Mouse (Mus musculus): Measurements from ENCODE around the gene Gm9918. TPM values are rescaled to one million over a fixed set of nuclear protein-coding genes. Genes with fewer than 3 reads are reported as not detected.

The Gm9918 gene
- polyA plus RNA-seq, 1 experiment from 2014 or later = not detected

DNA sequence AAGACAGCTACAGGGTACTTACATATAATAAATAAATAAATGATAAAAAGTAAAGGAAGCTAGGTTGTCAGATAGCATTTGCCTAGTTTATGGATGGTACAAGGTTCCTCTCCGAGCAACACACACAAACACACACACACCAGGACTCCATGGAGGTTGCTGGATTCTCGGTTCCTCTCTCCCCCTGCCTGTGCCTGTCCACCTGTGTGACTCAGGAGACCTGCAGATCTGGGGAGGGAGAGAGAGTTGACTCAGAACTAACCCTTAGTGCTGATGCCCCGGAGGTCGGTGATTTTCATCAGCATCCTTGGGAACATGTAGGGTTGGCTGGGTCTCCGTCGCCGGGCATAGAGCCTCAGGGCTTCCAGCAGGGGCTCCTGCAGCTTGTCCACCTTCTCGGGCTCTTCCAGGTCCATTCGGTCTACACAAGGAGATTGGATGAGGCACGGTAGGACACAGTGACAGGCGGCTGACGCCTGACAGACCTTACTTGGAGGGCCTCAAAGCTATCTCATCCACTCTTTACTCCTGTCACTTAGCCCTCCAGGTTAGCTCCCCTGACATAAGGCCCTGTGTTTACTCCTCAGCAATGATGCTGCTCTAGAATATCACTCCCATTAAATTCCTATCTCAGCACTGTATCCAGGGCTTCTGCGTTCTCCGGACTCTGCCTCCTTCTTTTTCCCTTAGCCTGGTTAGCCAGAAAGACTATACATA, 31.7 kb upstream of the Gm9918 start:
- 71% methylated on average over 14 of the region's 14 CpGs for WGBS (ENCODE audit: insufficient replicate concordance)
- Histone ChIP-seq H3K27me3 (replicated peaks) (peaks cover 59% of the 10 kb centered on the region), H3K4me1 (peaks cover 39% of the 10 kb centered on the region), H3K9ac (no peak overlapping the region), H3K4me3 (no peak overlapping the region), H3K27ac (no peak overlapping the region), H3K36me3 (peaks cover 6% of the 10 kb centered on the region), H3K4me2 (no peak overlapping the region), H3K9me3 (replicated peaks) (no peaks in the 10 kb centered on the region)
- ATAC-seq = no peak

DNA sequence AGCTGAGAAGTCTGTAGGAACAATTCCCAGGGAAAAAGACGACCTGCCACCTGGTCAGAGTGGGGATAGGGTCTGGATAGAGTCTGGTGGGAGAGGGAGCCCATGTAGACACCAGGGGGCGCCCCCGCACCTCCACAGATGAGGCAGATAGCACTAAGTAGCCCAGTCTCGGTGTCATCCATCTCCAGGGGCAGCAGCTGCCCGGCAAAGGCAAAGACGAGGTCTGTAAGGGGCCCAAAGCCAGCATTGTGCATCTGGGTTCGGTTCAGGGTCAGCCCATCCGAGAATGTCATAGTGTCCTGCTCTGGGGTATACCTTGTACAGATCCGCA, 31.1 kb upstream of the Gm9918 start:
- Histone ChIP-seq H3K27me3 (replicated peaks) (peaks cover 64% of the 10 kb centered on the region), H3K4me1 (peaks cover 39% of the 10 kb centered on the region)
- 9% methylated on average over 9 of the region's 9 CpGs for WGBS (ENCODE audit: insufficient replicate concordance)

DNA sequence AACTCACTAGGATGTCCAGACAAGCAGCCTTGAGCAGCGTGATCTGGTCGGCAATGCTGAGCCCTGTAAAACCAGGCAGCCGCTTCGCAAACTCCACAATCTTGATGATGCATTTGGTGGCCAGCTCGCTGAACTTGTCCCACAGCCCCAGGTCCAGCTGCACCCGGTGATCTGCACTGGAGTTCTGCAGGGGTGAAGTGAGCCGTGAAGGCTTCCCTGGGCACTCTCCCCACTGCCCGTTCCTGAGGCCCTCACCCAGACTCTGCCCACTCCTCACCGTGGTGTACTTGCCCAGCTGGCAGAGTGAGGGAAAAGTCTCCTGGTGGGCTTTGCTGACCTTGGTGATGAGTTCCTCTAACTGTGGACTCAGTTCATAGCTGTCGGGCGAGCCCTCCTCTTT, 30.5 kb upstream of the Gm9918 start:
- Histone ChIP-seq H3K4me3 (no peak overlapping the region), H3K9ac (no peak overlapping the region), H3K4me2 (no peak overlapping the region), H3K4me1 (peaks cover 37% of the 10 kb centered on the region), H3K27ac (no peak overlapping the region), H3K36me3 (peaks cover 6% of the 10 kb centered on the region), H3K9me3 (replicated peaks) (no peaks in the 10 kb centered on the region), H3K27me3 (replicated peaks) (peaks cover 71% of the 10 kb centered on the region)
- WGBS (ENCODE audit: insufficient replicate concordance) = 56% methylated on average over 11 of the region's 11 CpGs
- no peak for ATAC-seq

More for the DNA sequence above, 31.1 kb upstream of the Gm9918 start:
- no peaks in the 10 kb centered on the region for H3K9me3 ChIP-seq (replicated peaks)
- peak; percentile 45; the same call in 1 of the 2 replicates for ATAC-seq
- no peak overlapping the region for H3K4me2 ChIP-seq
- peaks cover 6% of the 10 kb centered on the region for H3K36me3 ChIP-seq
- no peak overlapping the region for H3K4me3 ChIP-seq
- no peak overlapping the region for H3K27ac ChIP-seq
- no peak overlapping the region for H3K9ac ChIP-seq

DNA sequence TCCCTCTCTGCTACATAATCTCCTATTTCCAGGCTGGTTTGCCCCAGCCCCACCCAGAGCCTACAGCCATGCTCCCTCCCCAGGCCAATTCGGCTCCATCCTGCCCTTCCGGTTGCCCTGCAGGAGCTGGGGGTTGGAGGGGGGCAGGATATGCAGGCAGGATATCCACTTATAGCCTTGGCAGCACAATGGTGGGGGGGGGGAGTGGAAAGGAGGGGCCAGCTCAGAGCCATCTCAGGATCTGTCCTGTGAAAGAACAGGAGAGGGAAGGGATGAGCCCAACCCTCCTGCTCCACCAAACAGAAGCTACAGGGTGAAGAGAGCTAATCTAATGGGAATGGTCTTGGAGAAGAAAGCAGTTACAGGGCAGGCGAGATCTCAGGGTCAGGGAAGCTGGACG, 29.8 kb upstream of the Gm9918 start:
- Histone ChIP-seq H3K4me3 (no peak overlapping the region), H3K4me2 (no peak overlapping the region), H3K9me3 (replicated peaks) (no peaks in the 10 kb centered on the region), H3K27ac (no peak overlapping the region), H3K9ac (no peak overlapping the region), H3K36me3 (peaks cover 6% of the 10 kb centered on the region), H3K4me1 (peaks cover 37% of the 10 kb centered on the region), H3K27me3 (replicated peaks) (peaks cover 73% of the 10 kb centered on the region)
- 0 out of 2 replicates have a peak, but pooled peaks have one; percentile 4 for ATAC-seq
- WGBS (ENCODE audit: insufficient replicate concordance) = 48% methylated on average over 4 of the region's 4 CpGs

DNA sequence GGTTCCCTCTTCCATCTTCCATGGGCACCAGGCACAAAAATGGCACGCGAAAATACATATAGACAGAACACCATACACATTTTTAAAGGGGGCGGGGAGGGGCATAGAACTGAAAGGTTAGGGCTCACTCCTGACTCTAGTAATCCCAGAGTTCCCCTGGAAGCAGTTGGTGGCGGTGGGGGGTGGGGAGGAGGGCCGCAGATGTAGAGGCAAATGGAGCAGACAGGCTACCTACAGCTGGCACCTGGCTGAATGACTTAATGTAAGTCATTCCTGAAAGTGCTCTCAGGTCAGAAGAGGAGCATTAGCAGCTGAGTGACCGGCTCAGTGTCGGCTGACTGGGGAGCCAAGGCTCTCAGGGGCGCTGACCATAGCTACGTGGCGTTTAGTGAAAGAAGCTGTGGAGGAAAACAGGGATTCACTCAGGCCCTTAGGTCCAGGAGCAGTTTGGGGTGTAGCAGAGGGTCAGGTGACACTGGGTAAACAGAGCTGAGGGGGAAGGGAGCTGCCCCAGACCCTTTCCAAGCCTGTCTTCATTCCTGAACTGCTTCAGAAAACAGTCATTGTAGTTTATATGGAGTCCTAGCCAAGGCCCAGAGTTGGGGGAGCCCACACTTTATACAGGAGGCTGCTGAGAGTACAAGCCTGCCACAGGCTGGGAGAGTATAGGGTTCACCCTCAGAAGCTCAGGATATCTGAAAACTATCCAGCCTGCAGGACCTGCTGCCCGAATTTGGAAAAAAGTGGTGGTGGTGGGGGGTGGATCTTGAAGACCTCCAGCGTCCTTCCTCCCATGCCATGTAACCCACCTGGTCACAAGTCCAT, 27.7 kb upstream of the Gm9918 start:
- Histone ChIP-seq H3K4me1 (peaks cover 50% of the 10 kb centered on the region), H3K27me3 (replicated peaks) (peaks cover 87% of the 10 kb centered on the region), H3K4me3 (no peak overlapping the region), H3K36me3 (peaks cover 6% of the 10 kb centered on the region), H3K9ac (no peak overlapping the region), H3K4me2 (no peak overlapping the region), H3K27ac (no peak overlapping the region), H3K9me3 (replicated peaks) (no peaks in the 10 kb centered on the region)
- ATAC-seq = no peak
- WGBS (ENCODE audit: insufficient replicate concordance) = 44% methylated on average over 12 of the region's 12 CpGs

DNA sequence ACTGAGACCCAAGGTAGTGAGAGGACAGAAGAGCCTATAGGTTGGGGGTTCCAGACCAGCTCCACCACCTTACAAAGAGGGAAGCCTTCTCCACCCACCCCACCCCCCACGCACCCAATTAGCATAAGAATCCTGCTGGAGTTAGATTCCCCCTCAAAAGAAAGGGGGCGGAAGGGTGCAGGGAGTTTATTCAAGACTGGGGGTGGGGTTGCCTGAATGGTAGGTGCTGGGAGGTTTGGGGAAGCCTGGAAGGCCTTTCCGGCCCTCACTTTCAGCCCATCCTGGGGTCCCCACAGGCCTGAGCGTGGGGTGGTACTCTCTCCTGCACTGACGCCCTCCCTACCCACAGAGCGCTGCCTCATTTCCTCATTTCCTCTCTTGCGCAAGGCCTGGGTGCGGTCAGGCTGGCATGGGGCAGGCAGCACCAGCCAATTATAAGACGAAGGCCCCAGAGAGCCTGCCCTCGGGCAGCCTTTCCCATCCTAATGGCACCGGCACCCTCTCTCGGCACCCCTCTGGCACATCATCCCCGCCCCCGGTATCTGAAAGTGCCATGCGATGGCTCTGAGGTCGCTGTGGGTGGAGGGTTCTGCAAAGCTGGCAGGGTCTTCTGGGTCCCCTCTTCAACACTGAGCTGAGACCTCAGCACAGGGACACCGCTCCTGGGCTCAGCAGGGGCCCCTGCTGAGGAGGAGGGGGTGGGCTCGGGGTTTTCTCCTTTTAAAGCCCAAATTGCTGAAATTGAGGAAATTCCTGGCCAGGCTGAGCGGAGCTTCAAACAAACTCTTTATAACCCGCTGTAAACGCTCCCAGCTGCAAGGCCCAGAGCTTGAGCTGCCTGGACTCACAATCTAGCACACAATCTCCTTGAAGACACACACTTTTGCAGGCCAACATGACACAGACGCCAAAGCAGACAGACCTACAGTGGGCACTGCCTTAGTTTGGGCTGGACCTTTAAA, 26.9 kb upstream of the Gm9918 start:
- 12% methylated on average over 22 of the region's 22 CpGs for WGBS (ENCODE audit: insufficient replicate concordance)
- H3K27ac ChIP-seq = peak overlapping the region; percentile 20
- no peak overlapping the region for H3K9ac ChIP-seq

DNA sequence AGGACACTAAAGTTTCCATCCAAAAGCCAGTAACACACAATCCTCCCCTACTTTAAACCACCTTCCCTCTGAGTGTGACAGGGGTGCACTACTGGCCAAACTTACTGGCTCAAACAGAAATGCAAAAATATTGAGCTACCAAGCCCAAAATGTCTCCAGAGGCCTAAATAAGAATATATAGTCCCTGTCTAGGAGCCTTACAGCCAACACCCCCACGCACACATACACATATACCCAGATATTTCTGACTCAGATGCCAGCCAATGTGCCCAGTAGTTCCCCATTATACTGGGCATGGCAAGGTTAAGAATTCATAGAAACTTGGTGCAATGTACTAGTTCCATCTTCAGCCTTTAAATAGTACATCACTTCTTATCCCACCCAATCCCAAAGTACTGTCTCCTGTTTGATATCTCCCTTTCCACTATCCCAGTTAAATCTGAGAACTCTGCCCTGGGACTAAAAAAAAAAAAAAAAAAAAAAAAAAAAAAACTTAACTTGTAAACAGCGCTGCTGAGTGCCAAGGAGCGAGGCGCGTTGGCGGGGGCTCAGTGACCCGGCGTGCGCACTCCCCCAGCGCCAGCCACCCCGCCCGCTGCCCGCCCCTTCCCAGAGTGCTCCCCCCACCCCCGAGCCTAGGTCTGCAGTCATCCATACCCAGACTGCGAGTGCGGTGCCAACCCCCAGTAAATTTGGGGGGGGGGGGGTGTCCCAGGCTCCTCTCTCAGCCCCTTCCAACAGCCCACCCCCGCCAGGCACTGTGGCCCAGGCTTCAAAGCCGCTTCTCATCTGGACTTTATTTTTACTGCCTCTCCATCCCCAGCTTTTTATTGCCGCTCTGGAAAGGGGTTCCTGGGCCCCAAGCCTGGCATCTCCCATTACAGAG, 25.8 kb upstream of the Gm9918 start:
- H3K9me3 ChIP-seq (replicated peaks) = no peaks in the 10 kb centered on the region
- ATAC-seq = no peak
- H3K4me1 ChIP-seq = peaks cover 68% of the 10 kb centered on the region
- peak overlapping the region; percentile 91 for H3K4me2 ChIP-seq
- H3K9ac ChIP-seq = peak overlapping the region; percentile 32; the same call in 1 of the 2 replicates
- peak overlapping the region; percentile 59 for H3K4me3 ChIP-seq
- peak overlapping the region; percentile 20; the same call in 1 of the 2 replicates for H3K27ac ChIP-seq
- no peaks in the 10 kb centered on the region for H3K36me3 ChIP-seq
- peaks cover 98% of the 10 kb centered on the region for H3K27me3 ChIP-seq (replicated peaks)
- 31% methylated on average over 19 of the region's 19 CpGs for WGBS (ENCODE audit: insufficient replicate concordance)

More for the DNA sequence above, 26.9 kb upstream of the Gm9918 start:
- ATAC-seq = 0 out of 2 replicates have a peak, but pooled peaks have one; percentile 11
- peak overlapping the region; percentile 46 for H3K4me2 ChIP-seq
- H3K9me3 ChIP-seq (replicated peaks) = no peaks in the 10 kb centered on the region
- peaks cover 59% of the 10 kb centered on the region for H3K4me1 ChIP-seq
- H3K27me3 ChIP-seq (replicated peaks) = peaks cover 96% of the 10 kb centered on the region
- peak overlapping the region; percentile 6; the same call in 1 of the 2 replicates for H3K4me3 ChIP-seq
- peaks cover 5% of the 10 kb centered on the region for H3K36me3 ChIP-seq

DNA sequence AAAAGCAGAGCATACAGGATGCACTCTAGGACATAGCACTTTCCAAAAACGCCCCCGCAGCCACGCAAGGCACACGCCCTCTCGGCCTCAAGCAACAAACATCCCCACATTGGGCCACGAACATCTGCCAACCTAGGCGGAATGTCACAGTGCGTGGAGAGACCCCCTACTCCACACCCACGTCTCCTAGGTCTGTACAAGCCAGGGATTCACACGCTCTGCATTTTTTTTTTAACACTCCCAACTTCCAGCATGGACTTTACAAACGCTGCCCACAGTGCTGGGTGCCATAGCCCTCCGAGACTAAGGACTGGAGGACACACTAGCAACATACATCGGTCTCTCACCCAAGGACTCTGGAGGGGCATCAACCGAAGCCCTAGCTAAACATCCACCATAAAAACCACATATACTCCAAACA, 24.9 kb upstream of the Gm9918 start:
- peak overlapping the region; percentile 91 for H3K4me2 ChIP-seq
- WGBS (ENCODE audit: insufficient replicate concordance) = 16% methylated on average over 14 of the region's 14 CpGs
- ATAC-seq = no peak
- peaks cover 70% of the 10 kb centered on the region for H3K4me1 ChIP-seq
- H3K9ac ChIP-seq = peak overlapping the region; percentile 23; the same call in 1 of the 2 replicates
- H3K4me3 ChIP-seq = peak overlapping the region; percentile 59
- no peaks in the 10 kb centered on the region for H3K36me3 ChIP-seq
- peaks cover 100% of the 10 kb centered on the region for H3K27me3 ChIP-seq (replicated peaks)
- peak overlapping the region; percentile 75; the same call in 1 of the 2 replicates for H3K27ac ChIP-seq
- H3K9me3 ChIP-seq (replicated peaks) = no peaks in the 10 kb centered on the region

DNA sequence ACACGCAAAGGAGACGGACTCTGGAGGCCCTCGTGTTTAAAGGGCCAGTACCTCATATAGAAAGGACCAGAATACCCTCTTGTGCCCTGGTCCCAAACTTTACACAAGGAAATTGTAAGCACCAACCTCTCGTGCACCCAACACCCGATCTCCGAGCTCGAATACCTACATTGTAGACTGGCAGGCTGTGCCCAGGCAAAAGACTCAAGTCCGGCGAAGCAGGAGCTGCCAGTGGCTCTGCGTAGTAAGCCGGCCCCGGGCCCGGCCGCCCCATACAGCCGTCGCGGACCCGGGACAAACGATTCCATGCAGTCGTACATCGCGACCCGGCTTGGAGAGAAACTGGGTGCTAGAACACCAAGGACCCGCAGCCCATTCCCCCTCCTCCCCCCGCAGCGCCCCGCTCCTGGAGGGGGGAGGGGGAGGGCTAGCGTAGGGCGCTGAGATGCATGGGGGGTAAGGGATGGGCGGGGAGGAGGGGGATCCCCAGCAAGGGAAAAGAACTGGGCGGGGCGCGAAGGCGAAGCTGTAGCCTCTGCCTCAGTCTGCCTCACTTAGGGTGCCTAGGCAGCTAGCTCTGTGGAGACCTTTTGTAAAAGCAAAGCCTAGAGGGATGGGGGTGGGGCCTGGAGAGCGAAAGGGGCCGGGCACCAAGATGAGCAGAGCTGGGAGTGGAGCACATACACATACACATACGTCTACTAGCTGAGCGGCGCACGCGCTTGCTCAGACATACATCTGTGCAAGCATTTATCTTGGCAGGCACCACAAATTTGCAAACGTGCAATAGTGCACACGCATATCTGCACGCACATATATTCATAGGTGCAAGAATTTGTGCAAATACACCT, 24.2 kb upstream of the Gm9918 start:
- Histone ChIP-seq H3K27me3 (replicated peaks) (peaks cover 100% of the 10 kb centered on the region), H3K9me3 (replicated peaks) (no peaks in the 10 kb centered on the region), H3K27ac (peak overlapping the region; percentile 75), H3K36me3 (no peaks in the 10 kb centered on the region), H3K4me2 (peak overlapping the region; percentile 91), H3K4me3 (peak overlapping the region; percentile 59), H3K4me1 (peaks cover 70% of the 10 kb centered on the region), H3K9ac (peak overlapping the region; percentile 23; the same call in 1 of the 2 replicates)
- ATAC-seq = peak; percentile 52
- WGBS (ENCODE audit: insufficient replicate concordance) = 1% methylated on average over 38 of the region's 44 CpGs

DNA sequence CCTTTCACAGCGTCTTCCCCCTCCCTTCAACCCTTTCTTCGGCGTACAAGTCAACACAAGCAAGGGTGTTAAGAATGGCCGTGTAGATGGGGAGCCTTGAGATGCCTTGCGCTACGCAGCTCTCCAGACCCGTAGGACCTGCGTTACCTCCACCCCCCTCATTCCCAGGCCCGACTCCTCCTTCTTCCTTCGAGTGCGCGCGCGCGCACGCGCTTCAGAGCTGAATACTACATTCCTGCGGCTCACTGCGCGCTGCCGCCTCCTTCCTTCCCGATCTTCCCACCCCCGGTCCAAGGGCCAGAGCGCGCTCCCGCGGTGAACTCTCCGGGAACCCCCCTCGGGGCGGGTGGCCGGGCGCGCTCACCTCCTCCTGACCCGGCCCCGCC, 23.5 kb upstream of the Gm9918 start:
- Histone ChIP-seq H3K4me3 (peak overlapping the region; percentile 59), H3K27ac (peak overlapping the region; percentile 75), H3K4me1 (peaks cover 70% of the 10 kb centered on the region), H3K36me3 (no peaks in the 10 kb centered on the region), H3K9ac (peak overlapping the region; percentile 49; the same call in 1 of the 2 replicates), H3K9me3 (replicated peaks) (no peaks in the 10 kb centered on the region), H3K4me2 (peak overlapping the region; percentile 91), H3K27me3 (replicated peaks) (peaks cover 100% of the 10 kb centered on the region)
- WGBS (ENCODE audit: insufficient replicate concordance) = under 1% methylated on average over 35 of the region's 35 CpGs
- ATAC-seq = peak; percentile 9; the same call in 1 of the 2 replicates
